In genomic region chr15:59153416-59154250, GRCm38 (mm10) we compare ENCODE assay signal across 14 mouse cellular contexts.
DNase-seq lines count a peak whose midpoint lies in the region; ATAC-seq lines count a peak whose summit lies in the region.
"Had no signal": no experiment of that assay in that cellular context is flagged by ENCODE, and none has a peak within 500 bp of the region (broad histone marks: within the 10 kb centered on the region; RNA-seq: fewer than 3 reads in every experiment).

No protein-coding gene starts in this region.

- H3K36me3 ChIP-seq in heart, embryonic 16.5 days (ENCODE audit: control insufficient read depth, insufficient read depth) = no peaks in the 10 kb centered on the region
- no peaks in the 10 kb centered on the region for H3K36me3 ChIP-seq in forebrain, embryonic 13.5 days (ENCODE audit: poor library complexity, severe bottlenecking)
- no peaks in the 10 kb centered on the region for H3K36me3 ChIP-seq in midbrain, embryonic 12.5 days
- H3K36me3 ChIP-seq: limb, embryonic 12.5 days had no signal

- H3K4me3 ChIP-seq in heart, embryonic 16.5 days (ENCODE audit: low read length) = no peak overlapping the region
- no peak overlapping the region for H3K4me3 ChIP-seq in forebrain, embryonic 13.5 days
- no peak overlapping the region for H3K4me3 ChIP-seq in midbrain, embryonic 12.5 days
- H3K4me3 ChIP-seq: limb, embryonic 12.5 days had no signal

- no peak for DNase-seq in heart, adult 18-20 months
- peak; percentile 36 for DNase-seq in brain, adult 2 months (ENCODE audit: low read depth, low spot score)
- no peak for DNase-seq in layer of hippocampus, postnatal 25 days (ENCODE audit: extremely low spot score in 1 of 2, low spot score in 1 of 2)
- no peak for DNase-seq in right cerebral cortex, adult 2 months (ENCODE audit: low spot score in 2 of 2)
- DNase-seq in spleen, postnatal 4 days (ENCODE audit: low spot score in 2 of 2) = no peak
- DNase-seq: adrenal gland, postnatal 10 days; kidney, adult 9 months; layer of hippocampus, adult 9-11 months; thymus, adult 2 months had no signal

- H3K9me3 ChIP-seq in heart, embryonic 16.5 days (replicated peaks; ENCODE audit: control insufficient read depth, low read length) = no peaks in the 10 kb centered on the region
- no peaks in the 10 kb centered on the region for H3K9me3 ChIP-seq in forebrain, embryonic 13.5 days (replicated peaks)
- H3K9me3 ChIP-seq in midbrain, embryonic 12.5 days = no peaks in the 10 kb centered on the region
- H3K9me3 ChIP-seq: limb, embryonic 12.5 days had no signal

- no peak overlapping the region for H3K4me2 ChIP-seq in heart, embryonic 16.5 days (ENCODE audit: low read depth, low read length)
- H3K4me2 ChIP-seq in forebrain, embryonic 13.5 days = peak overlapping the region; percentile 19; the same call in 1 of the 2 replicates
- no peak overlapping the region for H3K4me2 ChIP-seq in midbrain, embryonic 12.5 days (replicated peaks)
- H3K4me2 ChIP-seq: limb, embryonic 12.5 days had no signal

- 81% methylated on average over 16 of the region's 16 CpGs for WGBS in heart, embryonic 16.5 days
- WGBS in forebrain, embryonic 13.5 days = 20% methylated on average over 16 of the region's 16 CpGs
- WGBS in midbrain, embryonic 12.5 days = 44% methylated on average over 16 of the region's 16 CpGs

- no peak for ATAC-seq in heart, embryonic 16.5 days (replicated peaks; ENCODE audit: extremely low read depth, insufficient read depth, low FRiP score)
- ATAC-seq in forebrain, embryonic 13.5 days = peak; percentile 64
- ATAC-seq in midbrain, embryonic 12.5 days (ENCODE audit: low FRiP score, low read depth) = no peak

- peak overlapping the region; percentile 70 for H3K27ac ChIP-seq in heart, embryonic 16.5 days (ENCODE audit: low read length)
- H3K27ac ChIP-seq in forebrain, embryonic 13.5 days = peak overlapping the region; percentile 76
- peak overlapping the region; percentile 52 for H3K27ac ChIP-seq in midbrain, embryonic 12.5 days (replicated peaks)
- H3K27ac ChIP-seq: limb, embryonic 12.5 days had no signal

- peak overlapping the region; percentile 51; the same call in 1 of the 2 replicates for H3K9ac ChIP-seq in heart, embryonic 16.5 days (ENCODE audit: low read length)
- no peak overlapping the region for H3K9ac ChIP-seq in forebrain, embryonic 13.5 days
- no peak overlapping the region for H3K9ac ChIP-seq in midbrain, embryonic 12.5 days (replicated peaks)
- H3K9ac ChIP-seq: limb, embryonic 12.5 days had no signal

- H3K27me3 ChIP-seq in heart, embryonic 16.5 days (ENCODE audit: control insufficient read depth, insufficient read depth, low read length) = no peaks in the 10 kb centered on the region
- H3K27me3 ChIP-seq in forebrain, embryonic 13.5 days = no peaks in the 10 kb centered on the region
- H3K27me3 ChIP-seq in midbrain, embryonic 12.5 days = peaks cover 14% of the 10 kb centered on the region; the same call in 1 of the 2 replicates
- H3K27me3 ChIP-seq: CH12.LX; limb, embryonic 12.5 days had no signal

- H3K4me1 ChIP-seq in heart, embryonic 16.5 days (ENCODE audit: control insufficient read depth, insufficient read depth, low read length) = peaks cover 15% of the 10 kb centered on the region
- peaks cover 25% of the 10 kb centered on the region for H3K4me1 ChIP-seq in forebrain, embryonic 13.5 days
- H3K4me1 ChIP-seq in midbrain, embryonic 12.5 days = peaks cover 23% of the 10 kb centered on the region
